Mouse (Mus musculus) bone marrow, adult 2 months (tissue): ENCODE measurements around the gene Tbc1d5.
"Not testable (repeated sequence)": the region's sequence is repeated elsewhere in the genome, so short reads cannot be mapped to it uniquely, and the experiment has no call there.

ENCODE experiments used
- CTCF ChIP-seq: fragments of 200-500 bp; IDR thresholded peaks from 2 replicates; pipeline ENCODE4 v1.5.1; 2011; ENCODE audit warnings: low read length, control low read depth; ENCODE audit not compliant: control insufficient read depth, insufficient read depth
- POLR2A ChIP-seq: fragments of 200-500 bp; IDR thresholded peaks from 2 replicates; pipeline ENCODE4 v1.6.1; 2011; ENCODE audit warnings: low read depth, mild to moderate bottlenecking, control low read depth, low read length, borderline replicate concordance; ENCODE audit not compliant: control insufficient read depth

- TF ChIP-seq POLR2A, CTCF: not testable (repeated sequence)
Observed at GRCm38 (mm10) chr17:50698410-50698809, 480.7 kb downstream of the Tbc1d5 start.
